Mouse (Mus musculus) liver, embryonic 14.5 days (tissue): ENCODE data around the gene Gm13279. TPM values are rescaled to one million over a fixed set of nuclear protein-coding genes. Genes with fewer than 3 reads are reported as not detected.
"Not testable (repeated sequence)": the region's sequence is repeated elsewhere in the genome, so short reads cannot be mapped to it uniquely, and the experiment has no call there.

Source experiments
- ATAC-seq: fragments of 200-750 bp; cut with Nextera tagmentation; 2 replicates; pipeline ENCODE4 v1.8.0; 2017; ENCODE audit warnings: moderate number of reproducible peaks, mild to moderate bottlenecking, moderate library complexity; ENCODE audit not compliant: insufficient read depth
- DNase-seq, 3 experiments: peaks; one replicate each; pipeline ENCODE4 v3.0.0-alpha.2; 2012 to 2013; ENCODE audit warnings: low read depth in 3 of 3, low spot score in 3 of 3
- H3K27ac ChIP-seq: fragments of 300-500 bp; sonication (generic); 2 replicates; pipeline ENCODE4 v1.5.1; 2014; ENCODE audit warnings: moderate library complexity, mild to moderate bottlenecking, control low read depth, inconsistent platforms
- H3K27me3 ChIP-seq: fragments of 300-500 bp; sonication (generic); 2 replicates; pipeline ENCODE4 v1.6.1; 2014; ENCODE audit warnings: mild to moderate bottlenecking, low read length, moderate library complexity; ENCODE audit not compliant: control insufficient read depth, insufficient read depth
- H3K36me3 ChIP-seq: fragments of 300-500 bp; sonication (generic); replicated peaks from 2 replicates; pipeline ENCODE4 v1.6.1; 2014; ENCODE audit warnings: low read depth; ENCODE audit not compliant: control insufficient read depth, insufficient read depth
- H3K4me1 ChIP-seq, 2 experiments: fragments of 200-500 bp in 1 of 2; fragments of 300-500 bp in 1 of 2; sonication (generic) in 1 of 2; replicated peaks; 2 replicates each; pipeline ENCODE4 v1.6.1; 2012 to 2014; ENCODE audit warnings: antibody characterized with exemption in 1 of 2, inconsistent platforms in 1 of 2, low read length in 1 of 2; ENCODE audit not compliant: control insufficient read depth in 2 of 2, insufficient read depth in 2 of 2
- H3K4me2 ChIP-seq: fragments of 300-500 bp; sonication (generic); 2 replicates; pipeline ENCODE4 v1.6.1; 2014; ENCODE audit warnings: low read depth, mild to moderate bottlenecking, control low read depth, moderate library complexity
- H3K4me3 ChIP-seq, 2 experiments: fragments of 200-500 bp in 1 of 2; fragments of 300-500 bp in 1 of 2; sonication (generic) in 1 of 2; 2 replicates each; pipeline ENCODE4 v1.5.1; 2012 to 2014; ENCODE audit warnings: low read depth in 2 of 2, low read length in 2 of 2, mild to moderate bottlenecking in 2 of 2, control low read depth in 1 of 2, inconsistent platforms in 1 of 2, moderate library complexity in 1 of 2; ENCODE audit not compliant: insufficient read depth in 1 of 2
- H3K9ac ChIP-seq: fragments of 300-500 bp; sonication (generic); replicated peaks from 2 replicates; pipeline ENCODE4 v1.6.1; 2014; ENCODE audit warnings: mild to moderate bottlenecking, control low read depth, moderate library complexity
- H3K9me3 ChIP-seq: fragments of 300-500 bp; sonication (generic); 2 replicates; pipeline ENCODE4 v1.6.1; 2016; ENCODE audit warnings: low read length, mixed read lengths; ENCODE audit not compliant: control insufficient read depth
- CTCF ChIP-seq: IDR thresholded peaks from 2 replicates; pipeline ENCODE4 v1.5.1; 2016; ENCODE audit warnings: antibody characterized with exemption, low read depth, control low read depth
- WGBS: fragments of 180-500 bp; shearing (Covaris S2); extraction: QIAGEN DNeasy Blood & Tissue Kit; methylation state at CpG from one replicate; pipeline ENCODE4 v1.1.7; 2014; ENCODE audit not compliant: insufficient replicate concordance; 5-methylcytosine and 5-hydroxymethylcytosine counted together
- polyA plus RNA-seq, 2 experiments: library from polyadenylated mRNA; depleted of rRNA in 1 of 2; stranded (reverse) in 1 of 2; unstranded in 1 of 2; fragments of >200 nt; fragmentation: Nextera tagmentation in 1 of 2; extraction: Ambion mirVana in 1 of 2; gene quantifications; 2 replicates each; pipeline versions ENCODE4 v1.2.1 to v1.2.3; 2012 to 2014

The Gm13279 gene
- polyA plus RNA-seq, 2 experiments = not detected

DNA sequence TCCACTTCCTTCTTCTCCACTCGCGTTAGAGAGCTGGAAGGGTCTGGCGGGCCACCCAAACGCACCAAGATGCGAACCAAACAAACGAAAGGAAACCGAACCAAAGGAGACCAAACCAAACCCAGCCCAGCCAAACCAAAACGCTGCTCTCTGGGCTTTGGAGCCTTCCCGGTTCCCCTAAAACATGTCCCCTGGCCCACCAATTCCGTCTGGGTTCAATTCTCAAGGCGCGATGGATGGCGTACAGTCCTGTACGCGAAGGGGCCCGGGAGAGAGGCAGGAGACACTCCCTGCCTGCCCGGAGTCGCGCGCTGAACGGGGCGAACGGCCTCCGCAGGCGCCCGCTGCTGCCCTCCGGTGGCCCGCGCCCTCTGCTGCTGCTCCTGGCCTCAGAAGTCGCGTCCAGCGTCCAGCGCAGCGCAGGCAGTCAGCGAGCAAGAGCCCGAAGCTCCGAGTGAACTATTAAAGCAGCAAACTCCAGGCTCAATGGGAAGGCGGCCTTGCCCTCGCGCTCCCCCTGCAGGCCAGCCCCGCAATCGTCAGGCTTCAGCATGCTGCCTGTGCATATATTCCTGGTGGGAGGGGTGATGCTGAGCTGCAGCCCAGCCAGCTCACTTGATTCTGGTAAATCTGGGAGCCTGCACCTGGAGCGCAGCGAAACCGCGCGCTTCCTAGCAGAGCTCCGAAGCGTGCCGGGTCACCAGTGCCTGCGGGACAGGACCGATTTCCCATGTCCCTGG lies 3.1 kb upstream of the Gm13279 start, which contains the start of gene Gm13275:
Gene Gm13275, plus strand, starts transcription at position 552 of the 740 bp plus-strand sequence.
- not testable (repeated sequence) for ATAC-seq, H3K27me3 ChIP-seq, H3K27ac ChIP-seq, H3K36me3 ChIP-seq, H3K9ac ChIP-seq, H3K4me2 ChIP-seq, H3K4me3 ChIP-seq, H3K4me1 ChIP-seq, DNase-seq, H3K9me3 ChIP-seq
- peak; percentile 43 for TF ChIP-seq CTCF
- 0% methylated on average over 9 of the region's 52 CpGs for WGBS

- not testable (repeated sequence) for DNase-seq, H3K4me1 ChIP-seq, H3K4me2 ChIP-seq, H3K27ac ChIP-seq, H3K9ac ChIP-seq, H3K27me3 ChIP-seq, H3K4me3 ChIP-seq, H3K9me3 ChIP-seq, ATAC-seq, H3K36me3 ChIP-seq
- 4% methylated on average over 2 of the region's 7 CpGs for WGBS
These were observed 2.2 kb downstream of the Gm13279 start, which contains the start of gene Gm13285 for GRCm38 (mm10) chr4:88799365-88799764. Gene Gm13285 (plus strand): TSS chr4:88799665.

GRCm38 (mm10) chr4:88802954-88803353 lies 5.8 kb downstream of the Gm13279 start, which contains the start of gene Gm13287:
Gene Gm13287 (plus strand): TSS chr4:88803254.
- H3K27me3 ChIP-seq, DNase-seq, H3K36me3 ChIP-seq, H3K27ac ChIP-seq, H3K9ac ChIP-seq, H3K4me1 ChIP-seq, H3K4me2 ChIP-seq, H3K9me3 ChIP-seq, ATAC-seq, H3K4me3 ChIP-seq: not testable (repeated sequence)
- WGBS = no CpG with 5 or more reads among the region's 29 CpGs

DNA sequence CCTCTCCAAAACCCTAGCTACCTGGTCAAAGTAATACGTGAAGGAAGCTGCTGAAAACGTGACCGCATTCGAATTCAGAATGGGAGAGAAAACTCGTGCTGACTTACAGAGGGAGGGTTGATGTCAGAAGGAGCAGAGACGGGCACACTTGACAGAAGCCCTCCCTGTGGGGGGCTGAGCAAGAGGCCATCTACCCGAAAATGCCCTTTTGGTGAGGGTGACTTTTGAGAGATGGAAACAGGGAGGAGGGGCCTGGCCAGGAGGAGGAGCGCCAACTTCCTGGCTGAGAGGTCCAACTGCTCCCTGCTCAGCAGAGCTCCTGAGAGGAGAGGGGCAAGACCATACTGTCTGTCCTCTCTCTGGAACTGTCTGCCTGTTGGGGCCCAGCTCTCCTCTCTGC lies 8.0 kb downstream of the Gm13279 start, which contains the start of gene Gm13288:
Gene Gm13288, plus strand, starts transcription at position 301 of the 400 bp plus-strand sequence.
- not testable (repeated sequence) for H3K36me3 ChIP-seq, H3K9me3 ChIP-seq, H3K9ac ChIP-seq, H3K4me1 ChIP-seq, DNase-seq, ATAC-seq, H3K27me3 ChIP-seq, H3K27ac ChIP-seq
- WGBS = no CpG with 5 or more reads among the region's 8 CpGs
- Histone ChIP-seq H3K4me2 (peak within 1 kb of the TSS; percentile 31; the same call in 1 of the 2 replicates), H3K4me3 (0 out of 4 replicates have a peak within 1 kb of the TSS, but pooled peaks of 1 of the 2 experiments have one; percentile 21)

DNA sequence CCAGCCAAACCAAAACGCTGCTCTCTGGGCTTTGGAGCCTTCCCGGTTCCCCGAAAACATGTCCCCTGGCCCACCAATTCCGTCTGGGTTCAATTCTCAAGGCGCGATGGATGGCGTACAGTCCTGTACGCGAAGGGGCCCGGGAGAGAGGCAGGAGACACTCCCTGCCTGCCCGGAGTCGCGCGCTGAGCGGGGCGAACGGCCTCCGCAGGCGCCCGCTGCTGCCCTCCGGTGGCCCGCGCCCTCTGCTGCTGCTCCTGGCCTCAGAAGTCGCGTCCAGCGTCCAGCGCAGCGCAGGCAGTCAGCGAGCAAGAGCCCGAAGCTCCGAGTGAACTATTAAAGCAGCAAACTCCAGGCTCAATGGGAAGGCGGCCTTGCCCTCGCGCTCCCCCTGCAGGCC lies 8.6 kb downstream of the Gm13279 start:
- WGBS = 0% methylated on average over 12 of the region's 34 CpGs
- H3K4me1 ChIP-seq, H3K9ac ChIP-seq, DNase-seq, H3K27ac ChIP-seq, ATAC-seq, H3K9me3 ChIP-seq, H3K36me3 ChIP-seq, H3K27me3 ChIP-seq: not testable (repeated sequence)
- Histone ChIP-seq H3K4me3 (0 out of 4 replicates have a peak overlapping the region, but pooled peaks of 1 of the 2 experiments have one; percentile 21), H3K4me2 (peak overlapping the region; percentile 31; the same call in 1 of the 2 replicates)
